Comparison of ENCODE assay signal across 10 mouse cellular contexts in the genomic region with DNA sequence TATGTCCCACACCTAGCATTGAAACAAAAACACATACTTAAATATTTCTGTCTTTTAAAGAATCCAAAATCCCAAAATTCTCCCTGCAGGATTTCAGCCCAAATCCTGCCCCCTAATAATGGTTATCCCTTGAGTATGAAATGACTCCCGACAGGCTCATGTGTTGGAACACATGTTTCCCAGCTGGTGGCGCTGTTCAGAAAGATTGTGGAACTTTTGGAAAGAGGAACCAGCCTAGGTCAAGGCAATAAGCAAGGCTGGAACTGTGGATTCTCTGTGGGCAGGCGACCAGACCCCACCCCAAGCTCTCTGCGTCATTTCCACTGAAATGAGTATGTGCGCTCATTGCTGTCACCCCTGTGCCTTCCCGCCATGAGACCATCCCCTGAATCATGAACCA. TPM values are rescaled to one million over a fixed set of nuclear protein-coding genes. Genes with fewer than 3 reads are reported as not detected.
DNase-seq lines count a peak whose midpoint lies in the region; ATAC-seq and TF ChIP-seq lines count a peak whose summit lies in the region.
"Had no signal": no experiment of that assay in that cellular context is flagged by ENCODE, and none has a peak within 500 bp of the region (broad histone marks: within the 10 kb centered on the region; RNA-seq: fewer than 3 reads in every experiment).

No protein-coding gene starts in this region.

- peak; percentile 77 for DNase-seq in ZHBTc4 (ENCODE audit: low read depth, low spot score)
- peak; percentile 37 for DNase-seq in lung, postnatal 10 days
- no peak for DNase-seq in right cerebral cortex, postnatal 10 days (ENCODE audit: low spot score in 2 of 2)
- DNase-seq in left cerebral cortex, adult 11 months (ENCODE audit: low spot score) = no peak
- DNase-seq: thymus, postnatal 14 days had no signal

- H3K9ac ChIP-seq in intestine, postnatal 0 days (ENCODE audit: low read depth, low read length) = no peak overlapping the region
- H3K9ac ChIP-seq in intestine, embryonic 15.5 days = no peak overlapping the region
- no peak overlapping the region for H3K9ac ChIP-seq in ES-Bruce4 (ENCODE audit: low read depth, poor library complexity, severe bottlenecking)
- H3K9ac ChIP-seq: forebrain, embryonic 12.5 days had no signal

- ATAC-seq in intestine, postnatal 0 days = no peak
- no peak for ATAC-seq in intestine, embryonic 15.5 days

- peaks cover 27% of the 10 kb centered on the region for H3K36me3 ChIP-seq in intestine, postnatal 0 days (ENCODE audit: control insufficient read depth, insufficient read depth)
- H3K36me3 ChIP-seq in intestine, embryonic 15.5 days = peaks cover 14% of the 10 kb centered on the region
- peaks cover 8% of the 10 kb centered on the region for H3K36me3 ChIP-seq in ES-Bruce4 (ENCODE audit: control insufficient read depth, insufficient read depth, low read length, poor library complexity, severe bottlenecking)

- peak; percentile 56 for TF ChIP-seq CTCF in intestine, postnatal 0 days (IDR thresholded peaks at IDR 0.05; ENCODE audit: low read depth)
- TF ChIP-seq CTCF in ES-Bruce4 (IDR thresholded peaks at IDR 0.05; ENCODE audit: low read depth, low read length) = peak; percentile 29

- 84% methylated on average over 6 of the region's 6 CpGs for WGBS in intestine, postnatal 0 days
- WGBS in intestine, embryonic 15.5 days = 81% methylated on average over 6 of the region's 6 CpGs

- TF ChIP-seq EP300 in ES-Bruce4 (IDR thresholded peaks at IDR 0.05; ENCODE audit: insufficient read depth, low read depth, low read length) = no peak

- no peaks in the 10 kb centered on the region for H3K27me3 ChIP-seq in intestine, postnatal 0 days (replicated peaks; ENCODE audit: control insufficient read depth, insufficient read depth, low read length)
- no peaks in the 10 kb centered on the region for H3K27me3 ChIP-seq in intestine, embryonic 15.5 days (replicated peaks)
- H3K27me3 ChIP-seq in ES-Bruce4 (ENCODE audit: control insufficient read depth, insufficient read depth, low read length, poor library complexity, severe bottlenecking) = no peaks in the 10 kb centered on the region
- H3K27me3 ChIP-seq: forebrain, embryonic 12.5 days had no signal

- H3K4me3 ChIP-seq in intestine, postnatal 0 days (ENCODE audit: low read depth, low read length) = no peak overlapping the region
- no peak overlapping the region for H3K4me3 ChIP-seq in intestine, embryonic 15.5 days (replicated peaks)
- no peak overlapping the region for H3K4me3 ChIP-seq in ES-Bruce4 (ENCODE audit: low read depth, low read length)
- H3K4me3 ChIP-seq: forebrain, embryonic 12.5 days had no signal

- H3K27ac ChIP-seq in intestine, postnatal 0 days (ENCODE audit: low read depth, low read length) = no peak overlapping the region
- H3K27ac ChIP-seq in intestine, embryonic 15.5 days = no peak overlapping the region
- H3K27ac ChIP-seq in ES-Bruce4 (ENCODE audit: insufficient read depth, low read length) = no peak overlapping the region
- H3K27ac ChIP-seq: forebrain, embryonic 12.5 days; macrophage had no signal

- no peak overlapping the region for H3K4me2 ChIP-seq in intestine, postnatal 0 days (replicated peaks; ENCODE audit: low read depth)
- no peak overlapping the region for H3K4me2 ChIP-seq in intestine, embryonic 15.5 days (replicated peaks)
- H3K4me2 ChIP-seq: forebrain, embryonic 12.5 days had no signal

- no peaks in the 10 kb centered on the region for H3K4me1 ChIP-seq in intestine, postnatal 0 days (replicated peaks; ENCODE audit: control insufficient read depth, insufficient read depth, low read length)
- no peaks in the 10 kb centered on the region for H3K4me1 ChIP-seq in intestine, embryonic 15.5 days (replicated peaks)
- H3K4me1 ChIP-seq in ES-Bruce4 (ENCODE audit: control insufficient read depth, insufficient read depth, low read length) = no peaks in the 10 kb centered on the region
- H3K4me1 ChIP-seq: forebrain, embryonic 12.5 days had no signal

- no peaks in the 10 kb centered on the region for H3K9me3 ChIP-seq in intestine, postnatal 0 days (ENCODE audit: control insufficient read depth)
- no peaks in the 10 kb centered on the region for H3K9me3 ChIP-seq in intestine, embryonic 15.5 days
- H3K9me3 ChIP-seq in ES-Bruce4 (replicated peaks; ENCODE audit: control insufficient read depth, insufficient read depth, low read length, poor library complexity, severe bottlenecking) = 0 out of 2 replicates have a peak, but pooled peaks cover 2% of the 10 kb centered on the region
- H3K9me3 ChIP-seq: forebrain, embryonic 12.5 days had no signal

- no peak for TF ChIP-seq POLR2A in ES-Bruce4 (IDR thresholded peaks at IDR 0.05; ENCODE audit: insufficient read depth, low read length)

RNA-seq across cellular contexts. Expression of a gene that starts 20.1 kb away (rescaled TPM):
- polyA plus RNA-seq in intestine, postnatal 0 days (2015; fragmentation: Nextera tagmentation; extraction: Ambion mirVana) = 28.0 and 31.2 TPM in 2 replicates
- 40.4 and 44.5 TPM in 2 replicates for polyA plus RNA-seq in intestine, embryonic 15.5 days (2015; fragmentation: Nextera tagmentation; extraction: Ambion mirVana)
- 33.9 and 34.5 TPM in 2 replicates for polyA plus RNA-seq in ES-Bruce4 (2011; ENCODE audit: insufficient read depth, insufficient read length, low read depth, missing spikeins)

RNA-seq across cellular contexts. Expression of a gene that starts 20.3 kb away (rescaled TPM):
- polyA plus RNA-seq in intestine, postnatal 0 days (2015; fragmentation: Nextera tagmentation; extraction: Ambion mirVana) = 14.0 and 15.1 TPM in 2 replicates
- polyA plus RNA-seq in intestine, embryonic 15.5 days (2015; fragmentation: Nextera tagmentation; extraction: Ambion mirVana) = 26.6 and 28.3 TPM in 2 replicates
- polyA plus RNA-seq in ES-Bruce4 (2011; ENCODE audit: insufficient read depth, insufficient read length, low read depth, missing spikeins) = 33.5 and 40.4 TPM in 2 replicates

Comparison
In these comparisons a context has a peak if more than half of its experiments do, and no peak if none do; other contexts are left out.
1. DNase-seq: peak in ZHBTc4 (single experiment) and lung, postnatal 10 days (single experiment); none in right cerebral cortex, postnatal 10 days (0 of 2) and left cerebral cortex, adult 11 months (single experiment).